In genomic region chr9:108852976-108853375, GRCm38 (mm10) we compare ENCODE assay signal across 8 mouse cellular contexts. TPM values are rescaled to one million over a fixed set of nuclear protein-coding genes. Genes with fewer than 3 reads are reported as not detected.
DNase-seq lines count a peak whose midpoint lies in the region; ATAC-seq and TF ChIP-seq lines count a peak whose summit lies in the region.

Gene Slc26a6 (plus strand): TSS chr9:108853283.

- ATAC-seq in kidney, postnatal 0 days (replicated peaks; ENCODE audit: low FRiP score, low read depth), result no peak
- ATAC-seq in embryonic facial prominence, embryonic 15.5 days (ENCODE audit: insufficient number of reproducible peaks, low FRiP score, low TSS enrichment, low read depth), result no peak
- no peak for ATAC-seq in heart, postnatal 0 days (ENCODE audit: insufficient read depth, low read depth)
- ATAC-seq in limb, embryonic 11.5 days (ENCODE audit: insufficient number of reproducible peaks, low FRiP score, low TSS enrichment, low read depth), result no peak

- H3K27ac ChIP-seq in kidney, postnatal 0 days, result peak within 1 kb of the TSS; percentile 82
- H3K27ac ChIP-seq in embryonic facial prominence, embryonic 15.5 days (replicated peaks), result peak within 1 kb of the TSS; percentile 91
- peak within 1 kb of the TSS; percentile 64 for H3K27ac ChIP-seq in heart, postnatal 0 days (ENCODE audit: low read depth)
- H3K27ac ChIP-seq in limb, embryonic 11.5 days (replicated peaks; ENCODE audit: low read depth, low read length), result peak within 1 kb of the TSS; percentile 74

- peak within 1 kb of the TSS; percentile 58 for H3ac ChIP-seq in myocyte (ENCODE audit: control insufficient read depth, insufficient read length)

- no peak for DNase-seq in kidney, postnatal 0 days (ENCODE audit: low spot score)
- DNase-seq in kidney, adult 11 months, result no peak
- peak; percentile 24 for DNase-seq in heart, postnatal 0 days (ENCODE audit: low spot score)
- DNase-seq in limb, embryonic 11.5 days (ENCODE audit: low spot score), result no peak
- no peak for DNase-seq in right cerebral cortex, adult 18-20 months
- no peak for DNase-seq in spleen, postnatal 10 days (ENCODE audit: low spot score in 2 of 2)

- no peaks in the 10 kb centered on the region for H3K27me3 ChIP-seq in kidney, postnatal 0 days (ENCODE audit: insufficient read depth, low read length)
- no peaks in the 10 kb centered on the region for H3K27me3 ChIP-seq in embryonic facial prominence, embryonic 15.5 days
- H3K27me3 ChIP-seq in heart, postnatal 0 days (ENCODE audit: control insufficient read depth, insufficient read depth, low read length), result 0 out of 2 replicates have a peak, but pooled peaks cover 3% of the 10 kb centered on the region
- H3K27me3 ChIP-seq in limb, embryonic 11.5 days (ENCODE audit: control insufficient read depth, insufficient read depth, low read length), result no peaks in the 10 kb centered on the region
- H3K27me3 ChIP-seq in myocyte (ENCODE audit: control insufficient read depth, insufficient read depth, insufficient read length), result peaks cover 9% of the 10 kb centered on the region

- H3K4me3 ChIP-seq in kidney, postnatal 0 days (replicated peaks; ENCODE audit: low read depth, low read length), result peak within 1 kb of the TSS; percentile 67
- H3K4me3 ChIP-seq in embryonic facial prominence, embryonic 15.5 days (replicated peaks), result peak within 1 kb of the TSS; percentile 75
- H3K4me3 ChIP-seq in heart, postnatal 0 days (ENCODE audit: low read depth, low read length), result peak within 1 kb of the TSS; percentile 55
- H3K4me3 ChIP-seq in limb, embryonic 11.5 days (ENCODE audit: low read depth, low read length), result peak within 1 kb of the TSS; percentile 74
- H3K4me3 ChIP-seq in myocyte, result peak within 1 kb of the TSS; percentile 57

- no peak for TF ChIP-seq POLR2A in myocyte (IDR thresholded peaks at IDR 0.05; ENCODE audit: insufficient read length, low read depth)

- H3K4me2 ChIP-seq in kidney, postnatal 0 days (ENCODE audit: low read length), result peak within 1 kb of the TSS; percentile 86
- peak within 1 kb of the TSS; percentile 76 for H3K4me2 ChIP-seq in embryonic facial prominence, embryonic 15.5 days (replicated peaks)
- peak within 1 kb of the TSS; percentile 67 for H3K4me2 ChIP-seq in heart, postnatal 0 days (ENCODE audit: low read depth, low read length)
- peak within 1 kb of the TSS; percentile 89 for H3K4me2 ChIP-seq in limb, embryonic 11.5 days (ENCODE audit: low read depth, severe bottlenecking)
- peak within 1 kb of the TSS; percentile 80 for H3K4me2 ChIP-seq in myocyte (ENCODE audit: low read depth)

- no peaks in the 10 kb centered on the region for H3K36me3 ChIP-seq in kidney, postnatal 0 days (ENCODE audit: insufficient read depth, low read length)
- H3K36me3 ChIP-seq in embryonic facial prominence, embryonic 15.5 days, result peaks cover 10% of the 10 kb centered on the region; the same call in 1 of the 2 replicates
- H3K36me3 ChIP-seq in heart, postnatal 0 days (replicated peaks; ENCODE audit: control insufficient read depth, insufficient read depth, low read length), result 0 out of 2 replicates have a peak, but pooled peaks cover 9% of the 10 kb centered on the region
- no peaks in the 10 kb centered on the region for H3K36me3 ChIP-seq in limb, embryonic 11.5 days (ENCODE audit: control insufficient read depth, insufficient read depth, low read length)
- H3K36me3 ChIP-seq in myocyte (ENCODE audit: control insufficient read depth, insufficient read depth), result no peaks in the 10 kb centered on the region

- WGBS in kidney, postnatal 0 days, result 82% methylated on average over 3 of the region's 3 CpGs
- WGBS in embryonic facial prominence, embryonic 15.5 days, result 84% methylated on average over 3 of the region's 3 CpGs
- 82% methylated on average over 3 of the region's 3 CpGs for WGBS in heart, postnatal 0 days
- WGBS in limb, embryonic 11.5 days, result 93% methylated on average over 3 of the region's 3 CpGs

- H3K9ac ChIP-seq in kidney, postnatal 0 days (ENCODE audit: low read depth, low read length), result peak within 1 kb of the TSS; percentile 59
- peak within 1 kb of the TSS; percentile 67 for H3K9ac ChIP-seq in embryonic facial prominence, embryonic 15.5 days
- peak within 1 kb of the TSS; percentile 55 for H3K9ac ChIP-seq in heart, postnatal 0 days (replicated peaks; ENCODE audit: low read depth, low read length)
- H3K9ac ChIP-seq in limb, embryonic 11.5 days (ENCODE audit: low read length), result peak within 1 kb of the TSS; percentile 63

- TF ChIP-seq EP300 in heart, postnatal 0 days (IDR thresholded peaks at IDR 0.05; ENCODE audit: low read depth), result no peak

- H3K9me3 ChIP-seq in kidney, postnatal 0 days (replicated peaks; ENCODE audit: low read length), result no peaks in the 10 kb centered on the region
- H3K9me3 ChIP-seq in embryonic facial prominence, embryonic 15.5 days (replicated peaks), result no peaks in the 10 kb centered on the region
- no peaks in the 10 kb centered on the region for H3K9me3 ChIP-seq in heart, postnatal 0 days (replicated peaks; ENCODE audit: control insufficient read depth, low read length)
- no peaks in the 10 kb centered on the region for H3K9me3 ChIP-seq in limb, embryonic 11.5 days (ENCODE audit: control insufficient read depth, low read length)

- H3K79me2 ChIP-seq in myocyte (ENCODE audit: control insufficient read depth, insufficient read depth), result no peaks in the 10 kb centered on the region

- no peak for TF ChIP-seq CTCF in kidney, postnatal 0 days (IDR thresholded peaks at IDR 0.05; ENCODE audit: low read depth)
- no peak for TF ChIP-seq CTCF in heart, postnatal 0 days (IDR thresholded peaks at IDR 0.05; ENCODE audit: low read depth)

- peaks cover 5% of the 10 kb centered on the region; the same call in 1 of the 2 replicates for H3K4me1 ChIP-seq in kidney, postnatal 0 days (replicated peaks; ENCODE audit: insufficient read depth, low read length)
- peaks cover 27% of the 10 kb centered on the region for H3K4me1 ChIP-seq in embryonic facial prominence, embryonic 15.5 days
- H3K4me1 ChIP-seq in heart, postnatal 0 days (ENCODE audit: control insufficient read depth, insufficient read depth), result peaks cover 25% of the 10 kb centered on the region
- H3K4me1 ChIP-seq in limb, embryonic 11.5 days (ENCODE audit: control insufficient read depth, insufficient read depth, low read length), result peaks cover 7% of the 10 kb centered on the region; the same call in 1 of the 2 replicates

TF ChIP-seq in myocyte, 11 proteins besides CTCF, POLR2A, EP300 and RAD21:
- no peak for TF ChIP-seq TCF12 (IDR thresholded peaks at IDR 0.05; ENCODE audit: insufficient read depth, poor library complexity, severe bottlenecking)
- no peak for TF ChIP-seq SRF (IDR thresholded peaks at IDR 0.05; ENCODE audit: control insufficient read depth, insufficient read length, low read depth)
- no peak for TF ChIP-seq USF1 (IDR thresholded peaks at IDR 0.05; ENCODE audit: low read depth)
- TF ChIP-seq MAX (IDR thresholded peaks at IDR 0.05; ENCODE audit: low read depth), result no peak
- no peak for TF ChIP-seq CEBPB (IDR thresholded peaks at IDR 0.05; ENCODE audit: insufficient read depth, poor library complexity, severe bottlenecking)
- peak in 1 of 3 experiments; percentile 49 for TF ChIP-seq MYOD1 (IDR thresholded peaks at IDR 0.05; ENCODE audit: control insufficient read depth in 1 of 3, insufficient read length in 2 of 3, low read depth in 2 of 3)
- TF ChIP-seq MYOG (IDR thresholded peaks at IDR 0.05; ENCODE audit: control insufficient read depth in 1 of 3, insufficient read depth in 1 of 3, insufficient read length in 2 of 3, low read depth in 2 of 3), result no peak
- TF ChIP-seq POLR2AphosphoS2 (IDR thresholded peaks at IDR 0.05; ENCODE audit: insufficient read length, low read depth), result no peak

RNA-seq across cellular contexts. Expression of gene Slc26a6, which starts in this region (rescaled TPM):
- 10.7 and 12.8 TPM in 2 replicates for polyA plus RNA-seq in kidney, postnatal 0 days (2015; fragmentation: Nextera tagmentation; extraction: Ambion mirVana)
- 15.2 and 15.3 TPM in 2 replicates for polyA plus RNA-seq in embryonic facial prominence, embryonic 15.5 days (2015; fragmentation: Nextera tagmentation; extraction: Ambion mirVana)
- 3.6 and 5.7 TPM in 2 replicates for total RNA-seq in heart, postnatal 0 days (2014; rRNA removed; ENCODE audit: low replicate concordance)
- polyA plus RNA-seq in heart, postnatal 0 days (2015; fragmentation: Nextera tagmentation; extraction: Ambion mirVana), result 8.8 and 9.3 TPM in 2 replicates
- 12.5 and 13.5 TPM in 2 replicates for polyA plus RNA-seq in limb, embryonic 11.5 days (2014; fragmentation: Nextera tagmentation; extraction: Ambion mirVana)
- polyA plus RNA-seq in myocyte (2012; fragmentation: generic; extraction: Trizol), result 18.8 TPM
